Mouse (Mus musculus) bone marrow, adult 2 months (tissue): Measurements from ENCODE around the gene Lat2. TPM values are rescaled to one million over a fixed set of nuclear protein-coding genes. Genes with fewer than 3 reads are reported as not detected.

Experiments
- H3K27ac ChIP-seq: fragments of 200-500 bp; 2 replicates; pipeline ENCODE4 v1.5.1; 2012; ENCODE audit warnings: low read depth, mild to moderate bottlenecking, control low read depth, inconsistent platforms, low read length; ENCODE audit not compliant: control insufficient read depth, poor library complexity, insufficient read depth
- H3K4me1 ChIP-seq: fragments of 200-500 bp; 2 replicates; pipeline ENCODE4 v1.6.1; 2011; ENCODE audit warnings: low read length; ENCODE audit not compliant: control insufficient read depth, insufficient read depth
- H3K4me3 ChIP-seq: fragments of 200-500 bp; replicated peaks from 2 replicates; pipeline ENCODE3; 2011; ENCODE audit warnings: mild to moderate bottlenecking, low read depth, low read length, control low read depth; ENCODE audit not compliant: control insufficient read depth
- CTCF ChIP-seq: fragments of 200-500 bp; IDR thresholded peaks from 2 replicates; pipeline ENCODE4 v1.5.1; 2011; ENCODE audit warnings: low read length, control low read depth; ENCODE audit not compliant: control insufficient read depth, insufficient read depth
- POLR2A ChIP-seq: fragments of 200-500 bp; IDR thresholded peaks from 2 replicates; pipeline ENCODE4 v1.6.1; 2011; ENCODE audit warnings: low read depth, mild to moderate bottlenecking, control low read depth, low read length, borderline replicate concordance; ENCODE audit not compliant: control insufficient read depth
- WGBS: fragments of 180-500 bp; shearing (Covaris S2); methylation state at CpG from one replicate; pipeline ENCODE4 v1.1.7; 2018; 5-methylcytosine and 5-hydroxymethylcytosine counted together
- polyA plus RNA-seq: library from polyadenylated mRNA; stranded (reverse); fragments of >200 nt; gene quantifications from 2 replicates; pipeline ENCODE4 v1.2.4, GENCODE M21; 2011; ENCODE audit warnings: low replicate concordance; ENCODE audit not compliant: missing spikeins, insufficient read depth, insufficient read length

Lat2 gene
- polyA plus RNA-seq, 1 experiment = 70.2 TPM

- 2% methylated on average over 52 of the region's 52 CpGs for WGBS
- Histone ChIP-seq H3K4me3 (peak within 1 kb of the TSS; percentile 92), H3K27ac (peak within 1 kb of the TSS; percentile 97), H3K4me1 (no peaks in the 10 kb centered on the region)
- TF ChIP-seq POLR2A (peak; percentile 93), CTCF (peak; percentile 12; the same call in 1 of the 2 replicates)
Measured at GRCm38 (mm10) chr5:134639269-134639682, 24.5 kb upstream of the Lat2 start, which contains the start of gene Eif4h. TSS of gene Eif4h (minus strand) at chr5:134639490.

GRCm38 (mm10) chr5:134638461-134639268, 23.8 kb upstream of the Lat2 start:
- TF ChIP-seq CTCF = no peak
- TF ChIP-seq POLR2A = no peak
- H3K4me3 ChIP-seq = peak overlapping the region; percentile 92
- under 1% methylated on average over 85 of the region's 85 CpGs for WGBS

GRCm38 (mm10) chr5:134637820-134638367, 23.1 kb upstream of the Lat2 start:
- TF ChIP-seq CTCF (no peak), POLR2A (no peak)
- Histone ChIP-seq H3K4me1 (no peaks in the 10 kb centered on the region; the same call in 1 of the 2 replicates), H3K27ac (no peak overlapping the region), H3K4me3 (peak overlapping the region; percentile 21)
- WGBS = 3% methylated on average over 5 of the region's 5 CpGs

More at GRCm38 (mm10) chr5:134638461-134639268, 23.8 kb upstream of the Lat2 start:
- peak overlapping the region; percentile 97 for H3K27ac ChIP-seq
- H3K4me1 ChIP-seq = no peaks in the 10 kb centered on the region

- TF ChIP-seq POLR2A = no peak
- Histone ChIP-seq H3K27ac (no peak overlapping the region), H3K4me1 (no peaks in the 10 kb centered on the region; the same call in 1 of the 2 replicates), H3K4me3 (no peak overlapping the region)
- WGBS = 50% methylated on average over 2 of the region's 2 CpGs
Measured at GRCm38 (mm10) chr5:134632841-134633240, 18.0 kb upstream of the Lat2 start.

- no peak overlapping the region for H3K4me3 ChIP-seq
- TF ChIP-seq POLR2A (no peak), CTCF (no peak)
Measured at GRCm38 (mm10) chr5:134630835-134631234, 16.0 kb upstream of the Lat2 start.

GRCm38 (mm10) chr5:134629508-134629907, 14.7 kb upstream of the Lat2 start:
- TF ChIP-seq POLR2A (no peak), CTCF (no peak)
- H3K27ac ChIP-seq = no peak overlapping the region
- WGBS = 79% methylated on average over 4 of the region's 4 CpGs
- no peak overlapping the region for H3K4me3 ChIP-seq
- H3K4me1 ChIP-seq = no peaks in the 10 kb centered on the region; the same call in 1 of the 2 replicates

More at GRCm38 (mm10) chr5:134630835-134631234, 16.0 kb upstream of the Lat2 start:
- Histone ChIP-seq H3K27ac (no peak overlapping the region), H3K4me1 (no peaks in the 10 kb centered on the region; the same call in 1 of the 2 replicates)

- no peak for TF ChIP-seq POLR2A
- no peak for TF ChIP-seq CTCF
- H3K4me3 ChIP-seq = no peak overlapping the region
- H3K27ac ChIP-seq = no peak overlapping the region
- H3K4me1 ChIP-seq = no peaks in the 10 kb centered on the region
- WGBS = 89% methylated on average over 2 of the region's 2 CpGs
Measured at GRCm38 (mm10) chr5:134622069-134622468, 7.2 kb upstream of the Lat2 start.

- H3K4me3 ChIP-seq = no peak overlapping the region
- 81% methylated on average over 16 of the region's 16 CpGs for WGBS
- no peak for TF ChIP-seq POLR2A
- no peak for TF ChIP-seq CTCF
- no peak overlapping the region for H3K27ac ChIP-seq
- no peaks in the 10 kb centered on the region for H3K4me1 ChIP-seq
Measured at GRCm38 (mm10) chr5:134621099-134621640, 6.3 kb upstream of the Lat2 start.
